Mouse (Mus musculus) stomach, embryonic 16.5 days (tissue): ENCODE data around the gene Lcmt2. TPM values are rescaled to one million over a fixed set of nuclear protein-coding genes. Genes with fewer than 3 reads are reported as not detected.

Source experiments
- ATAC-seq: fragments of 200-750 bp; cut with Nextera tagmentation; 2 replicates; pipeline ENCODE4 v1.8.0; 2017; ENCODE audit warnings: moderate number of reproducible peaks, moderate TSS enrichment; ENCODE audit not compliant: insufficient read depth, low FRiP score
- H3K27ac ChIP-seq: fragments of 300-500 bp; sonication (generic); 2 replicates; pipeline ENCODE4 v1.5.1; 2014; ENCODE audit warnings: low read length
- H3K27me3 ChIP-seq: fragments of 300-500 bp; sonication (generic); 2 replicates; pipeline ENCODE4 v1.6.1; 2014; ENCODE audit warnings: low read length, control low read depth, mixed read lengths; ENCODE audit not compliant: control insufficient read depth, insufficient read depth
- H3K36me3 ChIP-seq: fragments of 300-500 bp; sonication (generic); 2 replicates; pipeline ENCODE4 v1.6.1; 2014; ENCODE audit warnings: low read length; ENCODE audit not compliant: control insufficient read depth, insufficient read depth
- H3K4me1 ChIP-seq: fragments of 300-500 bp; sonication (generic); 2 replicates; pipeline ENCODE4 v1.6.1; 2014; ENCODE audit warnings: low read length, control low read depth, mixed read lengths; ENCODE audit not compliant: control insufficient read depth, insufficient read depth
- H3K4me2 ChIP-seq: fragments of 300-500 bp; sonication (generic); 2 replicates; pipeline ENCODE4 v1.6.1; 2014; ENCODE audit warnings: low read depth, low read length, mixed read lengths
- H3K4me3 ChIP-seq: fragments of 300-500 bp; sonication (generic); replicated peaks from 2 replicates; pipeline ENCODE4 v1.5.1; 2014; ENCODE audit warnings: mild to moderate bottlenecking, low read length
- H3K9ac ChIP-seq: fragments of 300-500 bp; sonication (generic); 2 replicates; pipeline ENCODE4 v1.6.1; 2014; ENCODE audit warnings: low read length
- H3K9me3 ChIP-seq: fragments of 300-500 bp; sonication (generic); replicated peaks from 2 replicates; pipeline ENCODE4 v1.6.1; 2016; ENCODE audit warnings: low read length, control low read depth; ENCODE audit not compliant: control insufficient read depth
- WGBS: fragments of 180-500 bp; shearing (Covaris S2); extraction: QIAGEN DNeasy Blood & Tissue Kit; methylation state at CpG from one replicate; pipeline ENCODE4 v1.1.7; 2014; 5-methylcytosine and 5-hydroxymethylcytosine counted together
- polyA plus RNA-seq: library from polyadenylated mRNA; unstranded; fragments of >200 nt; fragmentation: Nextera tagmentation; extraction: Ambion mirVana; gene quantifications from 2 replicates; pipeline ENCODE4 v1.2.1, GENCODE M21; 2015

Lcmt2 gene
- polyA plus RNA-seq, 1 experiment from 2014 or later: 20.3 TPM

DNA sequence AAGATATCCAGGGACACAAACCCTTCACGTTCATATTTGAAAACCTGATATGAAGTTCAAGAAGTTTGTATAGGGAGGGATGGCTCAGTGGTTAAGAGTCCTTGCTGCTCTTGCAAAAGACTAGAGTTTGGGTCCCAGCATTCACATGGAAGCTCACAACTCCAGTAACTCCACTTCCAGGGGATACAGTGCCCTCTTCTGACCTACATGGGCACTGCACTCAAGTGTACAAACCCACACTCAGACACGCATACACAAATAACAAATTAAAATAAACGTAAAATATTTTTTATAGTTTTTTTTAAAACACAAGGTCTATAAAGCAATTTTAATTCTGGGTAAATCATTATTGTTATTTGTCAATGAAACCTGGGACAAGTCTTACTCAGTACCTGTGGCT lies 51.9 kb downstream of the Lcmt2 start:
- Histone ChIP-seq H3K4me2 (no peak overlapping the region), H3K4me3 (no peak overlapping the region), H3K9me3 (no peaks in the 10 kb centered on the region), H3K27me3 (no peaks in the 10 kb centered on the region), H3K9ac (no peak overlapping the region), H3K36me3 (no peaks in the 10 kb centered on the region), H3K4me1 (peaks cover 4% of the 10 kb centered on the region; the same call in 1 of the 2 replicates), H3K27ac (no peak overlapping the region)
- ATAC-seq: no peak
- 84% methylated on average over 3 of the region's 3 CpGs for WGBS

DNA sequence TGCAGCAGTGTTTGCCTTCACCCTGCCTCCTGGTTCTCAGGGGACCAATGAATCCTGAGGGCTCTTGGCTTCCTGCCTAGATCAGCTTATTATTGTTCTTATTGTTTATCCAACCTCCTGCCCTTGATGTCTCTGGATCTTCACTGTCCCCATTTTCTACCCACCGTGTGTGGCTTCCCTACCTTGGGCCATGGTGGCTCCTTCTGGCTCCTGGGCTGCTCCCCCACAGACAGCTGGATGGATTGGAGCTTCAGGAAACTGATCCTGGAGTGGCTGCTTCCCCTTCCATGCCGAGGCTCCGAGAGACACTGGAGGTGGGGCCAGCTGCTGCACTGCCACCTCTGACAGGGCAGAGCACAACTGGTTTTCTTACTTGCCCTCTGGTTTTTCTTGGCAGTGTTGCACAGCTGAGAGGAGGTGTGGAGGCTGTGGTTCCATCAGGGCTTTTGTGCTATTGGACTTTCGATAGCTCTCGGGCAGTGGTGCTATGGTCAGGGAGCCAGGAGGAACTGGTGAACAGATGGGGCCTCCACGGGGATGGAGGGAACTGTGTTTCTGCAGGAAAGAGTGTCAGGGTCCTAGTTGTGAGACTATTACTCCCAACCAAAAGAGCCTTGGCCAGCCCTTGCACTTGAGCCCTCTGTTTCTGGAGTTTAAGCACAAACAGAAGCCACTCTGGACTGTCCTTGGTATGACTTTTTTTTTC lies 54.8 kb downstream of the Lcmt2 start, which contains the start of gene Tgm5:
TSS of gene Tgm5 (minus strand) at position 362 of the 706 bp plus-strand sequence.
- WGBS: 34% methylated on average over 6 of the region's 6 CpGs
- no peaks in the 10 kb centered on the region for H3K9me3 ChIP-seq
- H3K4me1 ChIP-seq: peaks cover 4% of the 10 kb centered on the region; the same call in 1 of the 2 replicates
- H3K27ac ChIP-seq: no peak within 1 kb of the TSS
- H3K27me3 ChIP-seq: no peaks in the 10 kb centered on the region
- H3K4me2 ChIP-seq: no peak within 1 kb of the TSS
- H3K9ac ChIP-seq: no peak within 1 kb of the TSS
- H3K36me3 ChIP-seq: no peaks in the 10 kb centered on the region
- ATAC-seq: no peak
- H3K4me3 ChIP-seq: no peak within 1 kb of the TSS

DNA sequence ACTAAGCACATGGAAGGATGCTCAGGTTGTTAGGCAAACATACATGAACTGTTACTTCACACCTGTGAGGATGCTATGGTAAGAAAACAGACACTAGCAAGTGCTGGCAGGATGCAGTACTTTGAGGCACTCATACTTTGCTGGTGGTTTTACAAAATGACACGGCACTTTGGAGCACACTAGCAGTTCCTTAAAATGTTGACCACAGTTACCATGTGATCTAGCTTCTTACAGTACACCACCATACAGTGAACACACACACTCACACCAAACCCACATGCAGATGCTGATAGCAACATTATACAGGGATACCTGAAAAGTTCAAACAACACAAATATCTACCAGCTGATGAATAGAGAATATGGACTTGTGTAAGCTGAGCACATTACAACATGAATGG lies 57.8 kb downstream of the Lcmt2 start:
- no peak for ATAC-seq
- Histone ChIP-seq H3K27me3 (no peaks in the 10 kb centered on the region), H3K9ac (no peak overlapping the region), H3K4me3 (no peak overlapping the region), H3K27ac (no peak overlapping the region), H3K36me3 (no peaks in the 10 kb centered on the region), H3K4me2 (no peak overlapping the region), H3K9me3 (no peaks in the 10 kb centered on the region), H3K4me1 (peaks cover 4% of the 10 kb centered on the region; the same call in 1 of the 2 replicates)
- 82% methylated on average over 1 of the region's 1 CpGs for WGBS

Other genes starting within 250 kb of the Lcmt2 start
- gene Ubr1, start 169.9 kb downstream of the Lcmt2 start, polyA plus RNA-seq: 21.3 and 21.5 TPM in 2 replicates
- 4.7 and 4.8 TPM in 2 replicates for gene Tmem62, start 163.6 kb downstream of the Lcmt2 start, polyA plus RNA-seq
- gene Ccndbp1, start 132.2 kb downstream of the Lcmt2 start, polyA plus RNA-seq: 37.1 and 39.1 TPM in 2 replicates
- 6.5 and 8.0 TPM in 2 replicates for gene Epb42, start 103.6 kb downstream of the Lcmt2 start, polyA plus RNA-seq
- gene Tgm5, start 54.8 kb downstream of the Lcmt2 start, polyA plus RNA-seq: 1.5 and 2.7 TPM in 2 replicates
- gene Tgm7, start 30.9 kb downstream of the Lcmt2 start, polyA plus RNA-seq: 0.14 TPM in 2 replicates
- 18.4 and 19.2 TPM in 2 replicates for gene Adal, start 225 bp downstream of the Lcmt2 start, polyA plus RNA-seq
- 47.6 and 50.3 TPM in 2 replicates for gene Tubgcp4, start 30.0 kb upstream of the Lcmt2 start, polyA plus RNA-seq
- 8.8 and 9.6 TPM in 2 replicates for gene Zscan29, start 30.5 kb upstream of the Lcmt2 start, polyA plus RNA-seq
- gene Trp53bp1, start 130.8 kb upstream of the Lcmt2 start, polyA plus RNA-seq: 50.0 and 55.5 TPM in 2 replicates
- 3.2 and 3.5 TPM in 2 replicates for gene Map1a, start 148.9 kb upstream of the Lcmt2 start, polyA plus RNA-seq
- gene Ppip5k1, start 214.7 kb upstream of the Lcmt2 start, polyA plus RNA-seq: 19.3 and 21.2 TPM in 2 replicates
- 260 and 360 TPM in 2 replicates for gene Ckmt1, start 217.1 kb upstream of the Lcmt2 start, polyA plus RNA-seq
- gene Strc, start 246.5 kb upstream of the Lcmt2 start, polyA plus RNA-seq: not detected in 2 replicates